Mouse (Mus musculus) neural tube, embryonic 12.5 days (tissue): ENCODE results near the gene Ccl6. TPM values are rescaled to one million over a fixed set of nuclear protein-coding genes. Genes with fewer than 3 reads are reported as not detected.
"Not testable (repeated sequence)": the region's sequence is repeated elsewhere in the genome, so short reads cannot be mapped to it uniquely, and the experiment has no call there.

Source experiments
- ATAC-seq: fragments of 200-750 bp; cut with Nextera tagmentation; 2 replicates; pipeline ENCODE4 v1.8.0; 2017; ENCODE audit warnings: low read depth, mild to moderate bottlenecking, moderate TSS enrichment, moderate library complexity; ENCODE audit not compliant: low FRiP score
- H3K27ac ChIP-seq: fragments of 300-500 bp; sonication (generic); 2 replicates; pipeline ENCODE4 v1.5.1; 2016
- H3K27me3 ChIP-seq: fragments of 300-500 bp; sonication (generic); replicated peaks from 2 replicates; pipeline ENCODE4 v1.6.1; 2016; ENCODE audit warnings: mild to moderate bottlenecking
- H3K36me3 ChIP-seq: fragments of 300-500 bp; sonication (generic); 2 replicates; pipeline ENCODE4 v1.6.1; 2016; ENCODE audit warnings: mild to moderate bottlenecking
- H3K4me1 ChIP-seq: fragments of 300-500 bp; sonication (generic); 2 replicates; pipeline ENCODE4 v1.6.1; 2016
- H3K4me2 ChIP-seq: fragments of 300-500 bp; sonication (generic); replicated peaks from 2 replicates; pipeline ENCODE4 v1.6.1; 2016; ENCODE audit warnings: mild to moderate bottlenecking
- H3K4me3 ChIP-seq: fragments of 300-500 bp; sonication (generic); 2 replicates; pipeline ENCODE4 v1.5.1; 2016
- H3K9ac ChIP-seq: fragments of 300-500 bp; sonication (generic); 2 replicates; pipeline ENCODE4 v1.6.1; 2016; ENCODE audit warnings: mild to moderate bottlenecking
- H3K9me3 ChIP-seq: fragments of 300-500 bp; sonication (generic); 2 replicates; pipeline ENCODE4 v1.6.1; 2016; ENCODE audit warnings: mild to moderate bottlenecking
- WGBS: fragments of 180-500 bp; shearing (Covaris S2); methylation state at CpG from one replicate; pipeline ENCODE4 v1.1.7; 2016; 5-methylcytosine and 5-hydroxymethylcytosine counted together
- polyA plus RNA-seq: library from polyadenylated mRNA; unstranded; fragments of >200 nt; fragmentation: Nextera tagmentation; extraction: Ambion mirVana; gene quantifications from 2 replicates; pipeline ENCODE4 v1.2.1, GENCODE M21; 2016

Gene Ccl6
- polyA plus RNA-seq, 1 experiment from 2014 or later, result 2.0 TPM

DNA sequence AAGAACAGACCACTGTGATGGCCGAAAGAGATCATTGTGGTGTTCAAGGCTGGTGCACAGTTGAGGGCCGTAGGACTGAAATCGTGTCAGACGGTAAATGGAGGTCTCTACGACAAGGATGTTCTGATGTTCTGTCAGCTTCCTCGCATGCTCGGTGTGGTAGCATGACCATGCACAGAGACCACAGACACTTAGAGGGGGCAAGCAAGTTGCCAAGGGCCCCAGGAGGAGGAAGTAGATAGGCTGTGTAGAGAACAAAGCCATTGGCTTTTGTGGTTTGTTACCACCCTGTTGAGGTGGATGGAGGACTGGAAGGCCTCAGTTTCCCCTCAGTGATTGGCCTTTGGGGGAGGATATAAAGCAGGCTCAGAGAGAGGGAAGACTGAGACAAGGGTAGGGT, 23.6 kb downstream of the Ccl6 start:
- no peak for ATAC-seq

GRCm38 (mm10) chr11:83568786-83569185, 24.1 kb downstream of the Ccl6 start:
- no peak for ATAC-seq
- no peaks in the 10 kb centered on the region for H3K4me1 ChIP-seq
- H3K4me3 ChIP-seq, result no peak overlapping the region
- WGBS, result 90% methylated on average over 3 of the region's 3 CpGs
- no peak overlapping the region for H3K27ac ChIP-seq
- H3K27me3 ChIP-seq, result no peaks in the 10 kb centered on the region
- no peaks in the 10 kb centered on the region for H3K9me3 ChIP-seq
- no peaks in the 10 kb centered on the region for H3K36me3 ChIP-seq
- no peak overlapping the region for H3K4me2 ChIP-seq
- H3K9ac ChIP-seq, result no peak overlapping the region

More for the DNA sequence above, 23.6 kb downstream of the Ccl6 start:
- Histone ChIP-seq H3K9me3 (no peaks in the 10 kb centered on the region), H3K4me1 (no peaks in the 10 kb centered on the region), H3K4me3 (no peak overlapping the region), H3K27me3 (no peaks in the 10 kb centered on the region), H3K27ac (no peak overlapping the region), H3K36me3 (no peaks in the 10 kb centered on the region), H3K9ac (no peak overlapping the region), H3K4me2 (no peak overlapping the region)
- WGBS, result 93% methylated on average over 7 of the region's 7 CpGs

DNA sequence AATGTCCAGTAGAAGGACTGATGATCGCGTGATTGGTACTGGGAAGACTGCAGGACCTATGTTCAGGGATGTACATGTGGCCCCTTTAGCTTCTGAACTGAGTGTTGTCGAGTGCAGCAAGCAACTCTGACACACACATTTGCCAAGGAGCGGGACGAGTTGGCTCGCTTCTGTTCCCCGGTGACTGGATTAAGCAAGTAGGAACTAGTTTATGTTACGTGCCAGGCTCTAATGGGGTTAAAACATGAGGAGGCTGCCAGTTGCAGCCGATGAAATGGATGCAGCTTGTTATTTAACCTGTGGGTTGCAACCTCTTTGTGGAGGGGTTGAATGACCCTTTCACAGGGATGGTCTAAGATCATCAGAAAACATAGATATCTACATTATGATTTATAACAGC, 24.8 kb downstream of the Ccl6 start:
- Histone ChIP-seq H3K27ac (no peak overlapping the region), H3K4me1 (no peaks in the 10 kb centered on the region), H3K36me3 (no peaks in the 10 kb centered on the region), H3K27me3 (no peaks in the 10 kb centered on the region), H3K4me2 (no peak overlapping the region), H3K4me3 (no peak overlapping the region), H3K9ac (no peak overlapping the region), H3K9me3 (no peaks in the 10 kb centered on the region)
- 91% methylated on average over 9 of the region's 9 CpGs for WGBS
- ATAC-seq, result no peak

DNA sequence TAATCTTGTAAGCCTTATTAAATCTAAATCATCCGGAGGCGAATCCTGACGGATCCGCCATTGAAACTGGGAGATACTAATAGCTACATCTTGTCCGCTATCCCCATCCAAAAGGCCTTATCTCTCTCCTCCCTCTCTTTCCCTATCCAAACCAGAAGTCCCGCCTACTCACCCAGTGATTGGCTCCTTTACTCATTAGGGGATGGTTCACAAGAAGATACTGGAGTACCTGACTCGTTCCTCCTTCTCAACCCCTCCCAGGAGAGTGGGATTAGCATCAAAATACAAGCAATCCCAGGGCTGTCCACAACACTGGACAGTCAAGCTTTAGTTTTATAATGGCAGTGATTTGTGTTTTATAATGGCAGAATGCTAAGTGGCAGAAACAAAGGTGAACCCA, 25.6 kb downstream of the Ccl6 start:
- Histone ChIP-seq H3K9me3 (no peaks in the 10 kb centered on the region), H3K9ac (no peak overlapping the region), H3K4me3 (no peak overlapping the region), H3K27ac (no peak overlapping the region), H3K4me1 (no peaks in the 10 kb centered on the region), H3K27me3 (no peaks in the 10 kb centered on the region), H3K36me3 (no peaks in the 10 kb centered on the region), H3K4me2 (no peak overlapping the region)
- 76% methylated on average over 7 of the region's 7 CpGs for WGBS
- ATAC-seq, result no peak

DNA sequence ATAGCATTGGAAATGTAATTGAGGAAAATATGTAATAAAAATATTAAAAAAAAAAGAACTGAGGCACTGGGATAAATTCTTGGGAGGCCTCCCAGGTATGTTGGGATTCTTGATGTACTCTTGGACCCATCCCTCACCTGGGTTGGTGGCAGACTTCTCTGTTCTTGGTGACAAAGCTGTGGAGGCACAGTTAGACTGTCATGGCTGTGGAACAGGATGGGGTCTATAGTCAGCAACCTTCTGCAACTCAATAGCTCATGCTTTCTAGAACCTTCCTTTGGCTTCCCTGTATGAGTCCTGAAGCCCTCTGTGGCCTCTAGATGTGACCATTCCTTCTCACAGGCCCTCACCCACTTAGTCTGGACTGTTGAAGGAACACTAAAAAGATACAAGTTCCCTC, 26.3 kb downstream of the Ccl6 start:
- Histone ChIP-seq H3K4me2 (no peak overlapping the region), H3K27ac (no peak overlapping the region), H3K9ac (no peak overlapping the region), H3K9me3 (no peaks in the 10 kb centered on the region), H3K36me3 (no peaks in the 10 kb centered on the region), H3K27me3 (no peaks in the 10 kb centered on the region), H3K4me3 (no peak overlapping the region), H3K4me1 (no peaks in the 10 kb centered on the region)
- no peak for ATAC-seq

DNA sequence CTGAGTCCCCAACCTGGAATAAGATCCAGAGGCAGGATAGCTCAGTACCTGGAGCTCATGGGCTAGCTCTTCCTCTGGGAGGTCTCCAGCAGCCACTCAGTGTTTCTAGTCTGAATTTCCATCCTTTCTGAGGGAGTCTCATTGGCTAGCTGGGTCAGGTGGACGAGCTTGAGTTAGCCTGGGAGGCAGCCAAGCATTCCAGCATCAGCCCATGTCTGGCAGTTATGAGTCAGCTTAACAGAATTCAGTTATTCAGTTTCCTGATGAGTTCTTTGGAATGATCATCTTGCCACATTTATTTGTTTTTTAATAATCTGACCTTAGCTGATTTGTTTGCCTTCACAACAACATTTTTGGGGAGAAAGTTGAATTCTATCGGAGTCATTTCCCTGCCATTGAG, 29.1 kb downstream of the Ccl6 start:
- no peaks in the 10 kb centered on the region for H3K9me3 ChIP-seq
- 77% methylated on average over 2 of the region's 2 CpGs for WGBS
- no peak overlapping the region for H3K9ac ChIP-seq
- H3K4me1 ChIP-seq, result no peaks in the 10 kb centered on the region
- no peak overlapping the region for H3K27ac ChIP-seq
- no peaks in the 10 kb centered on the region for H3K36me3 ChIP-seq
- H3K4me2 ChIP-seq, result no peak overlapping the region
- no peak overlapping the region for H3K4me3 ChIP-seq
- no peaks in the 10 kb centered on the region for H3K27me3 ChIP-seq
- no peak for ATAC-seq

DNA sequence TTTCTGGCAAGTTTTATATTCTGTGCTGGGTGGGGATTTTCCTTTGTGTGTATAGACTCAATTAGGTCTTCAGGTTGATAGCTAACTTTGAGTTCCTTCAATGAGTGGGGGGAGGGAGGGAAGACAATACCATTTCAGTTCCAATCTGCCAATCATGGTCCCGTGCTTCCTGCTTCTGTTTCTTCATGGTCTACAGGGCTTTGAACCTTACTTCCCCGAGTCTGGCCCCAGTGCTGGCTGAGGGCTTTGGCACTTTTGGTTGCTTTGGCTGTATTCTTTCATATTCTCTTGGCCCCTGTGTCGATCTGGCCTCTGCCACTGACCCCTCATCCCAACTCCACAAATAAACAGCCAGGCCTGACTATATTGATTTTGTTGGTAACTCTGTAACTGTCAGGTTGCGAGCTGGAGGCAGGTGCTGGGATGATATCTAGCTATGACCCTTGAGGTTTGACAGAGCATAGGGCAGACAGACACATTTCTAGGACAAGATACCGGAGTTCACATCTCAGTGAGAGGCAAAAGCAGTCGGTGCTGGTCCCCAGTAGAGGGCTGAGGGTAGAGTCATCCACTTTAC, 30.5 kb downstream of the Ccl6 start:
- Histone ChIP-seq H3K4me2 (no peak overlapping the region), H3K36me3 (no peaks in the 10 kb centered on the region), H3K9me3 (no peaks in the 10 kb centered on the region), H3K27me3 (no peaks in the 10 kb centered on the region), H3K9ac (no peak overlapping the region), H3K4me1 (no peaks in the 10 kb centered on the region), H3K4me3 (no peak overlapping the region), H3K27ac (no peak overlapping the region)
- ATAC-seq, result no peak
- 82% methylated on average over 6 of the region's 6 CpGs for WGBS

- Histone ChIP-seq H3K4me3 (no peak overlapping the region), H3K36me3 (no peaks in the 10 kb centered on the region), H3K27ac (no peak overlapping the region), H3K27me3 (no peaks in the 10 kb centered on the region), H3K4me1 (no peaks in the 10 kb centered on the region), H3K9me3 (no peaks in the 10 kb centered on the region), H3K4me2 (no peak overlapping the region), H3K9ac (no peak overlapping the region)
- WGBS, result 80% methylated on average over 6 of the region's 6 CpGs
- ATAC-seq, result no peak
Observed at GRCm38 (mm10) chr11:83560405-83560804, 32.5 kb downstream of the Ccl6 start.

DNA sequence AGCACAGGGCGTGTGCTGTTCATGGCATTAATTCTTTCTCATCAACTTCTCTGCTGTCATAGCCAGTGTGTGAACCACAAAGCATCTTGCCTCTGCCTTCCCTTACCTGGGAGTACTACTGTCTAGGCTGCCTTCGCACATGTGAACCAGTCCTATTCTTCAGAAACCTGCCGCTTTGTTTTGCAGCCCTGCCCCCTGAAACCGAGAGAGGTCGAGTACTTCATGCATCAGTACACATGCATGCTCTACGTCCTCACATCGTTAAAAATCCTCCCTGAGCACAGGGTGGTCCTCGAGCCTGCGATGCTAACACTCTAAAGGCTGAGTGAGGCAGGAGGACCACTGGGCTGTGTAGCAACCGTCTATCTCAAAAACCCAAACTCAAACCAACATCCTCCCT, 35.8 kb downstream of the Ccl6 start:
- Histone ChIP-seq H3K4me3 (no peak overlapping the region), H3K9me3 (no peaks in the 10 kb centered on the region), H3K9ac (no peak overlapping the region), H3K4me1 (no peaks in the 10 kb centered on the region), H3K27me3 (no peaks in the 10 kb centered on the region), H3K27ac (no peak overlapping the region), H3K36me3 (no peaks in the 10 kb centered on the region), H3K4me2 (no peak overlapping the region)
- WGBS, result 55% methylated on average over 10 of the region's 10 CpGs
- no peak for ATAC-seq

GRCm38 (mm10) chr11:83556085-83556781, 36.7 kb downstream of the Ccl6 start:
- no peaks in the 10 kb centered on the region for H3K36me3 ChIP-seq
- no peaks in the 10 kb centered on the region for H3K27me3 ChIP-seq
- ATAC-seq, result peak; percentile 21; the same call in 1 of the 2 replicates
- no peaks in the 10 kb centered on the region for H3K4me1 ChIP-seq
- no peak overlapping the region for H3K27ac ChIP-seq
- H3K4me2 ChIP-seq, result no peak overlapping the region
- no peak overlapping the region for H3K4me3 ChIP-seq
- WGBS, result 35% methylated on average over 8 of the region's 8 CpGs
- H3K9ac ChIP-seq, result no peak overlapping the region
- H3K9me3 ChIP-seq, result no peaks in the 10 kb centered on the region

DNA sequence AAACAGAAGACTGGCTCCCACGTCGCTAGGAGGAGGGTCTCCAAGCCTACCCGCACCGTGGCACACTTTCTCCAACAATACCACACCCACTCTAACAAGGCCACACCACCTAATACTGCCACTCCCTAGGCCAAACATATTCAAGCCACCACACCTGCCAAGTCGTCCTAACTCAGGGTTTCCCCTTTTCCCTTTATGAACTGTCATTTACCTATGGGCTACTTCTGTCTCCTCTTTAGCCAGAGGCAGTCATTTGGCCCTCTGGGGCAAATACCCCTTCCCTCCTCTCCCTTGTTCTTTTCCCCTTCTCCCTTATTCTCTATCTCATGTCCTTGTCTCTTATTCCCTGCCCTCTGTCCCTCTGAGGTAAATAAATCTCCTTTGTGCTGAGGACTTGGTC, 41.2 kb downstream of the Ccl6 start:
- no peaks in the 10 kb centered on the region for H3K36me3 ChIP-seq
- H3K9ac ChIP-seq, result no peak overlapping the region
- ATAC-seq, result no peak
- H3K4me3 ChIP-seq, result no peak overlapping the region
- no peak overlapping the region for H3K27ac ChIP-seq
- H3K9me3 ChIP-seq, result no peaks in the 10 kb centered on the region
- no peak overlapping the region for H3K4me2 ChIP-seq
- no peaks in the 10 kb centered on the region for H3K27me3 ChIP-seq
- WGBS, result 83% methylated on average over 5 of the region's 5 CpGs
- H3K4me1 ChIP-seq, result no peaks in the 10 kb centered on the region

DNA sequence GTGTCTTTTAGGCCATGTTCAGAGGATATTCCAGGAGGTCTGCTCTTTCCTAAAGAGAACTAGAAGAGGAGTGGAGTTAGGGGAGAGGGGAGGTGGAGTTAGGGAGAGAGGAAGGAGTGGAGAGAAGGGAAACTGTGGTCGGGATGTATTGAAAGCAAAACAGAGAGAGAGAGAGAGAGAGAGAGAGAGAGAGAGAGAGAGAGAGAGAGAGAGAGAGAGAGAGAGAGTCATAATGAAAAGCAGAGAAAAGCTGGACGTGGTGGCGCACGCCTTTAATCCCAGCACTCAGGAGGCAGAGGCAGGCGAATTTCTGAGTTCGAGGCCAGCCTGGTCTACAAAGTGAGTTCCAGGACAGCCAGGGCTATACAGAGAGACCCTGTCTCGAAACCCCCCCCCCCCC, 41.9 kb downstream of the Ccl6 start:
- not testable (repeated sequence) for H3K9ac ChIP-seq, H3K27ac ChIP-seq, H3K27me3 ChIP-seq, H3K36me3 ChIP-seq, H3K4me2 ChIP-seq, H3K4me3 ChIP-seq, H3K9me3 ChIP-seq, ATAC-seq, H3K4me1 ChIP-seq
- WGBS, result 92% methylated on average over 7 of the region's 7 CpGs

- no peaks in the 10 kb centered on the region for H3K36me3 ChIP-seq
- no peaks in the 10 kb centered on the region for H3K9me3 ChIP-seq
- 91% methylated on average over 5 of the region's 5 CpGs for WGBS
- H3K27me3 ChIP-seq, result no peaks in the 10 kb centered on the region
- H3K4me1 ChIP-seq, result no peaks in the 10 kb centered on the region
- H3K4me2 ChIP-seq, result no peak overlapping the region
- no peak overlapping the region for H3K27ac ChIP-seq
- no peak overlapping the region for H3K9ac ChIP-seq
- no peak for ATAC-seq
- H3K4me3 ChIP-seq, result no peak overlapping the region
Observed at GRCm38 (mm10) chr11:83550186-83550632, 42.7 kb downstream of the Ccl6 start.
